Mouse (Mus musculus) midbrain, embryonic 12.5 days (tissue): ENCODE measurements around the gene Nkapd1. TPM values are rescaled to one million over a fixed set of nuclear protein-coding genes. Genes with fewer than 3 reads are reported as not detected.
A peak's percentile ranks its signal among the peaks of the same experiment; 100 is the strongest.

ENCODE experiments used
- ATAC-seq: fragments of 200-750 bp; cut with Nextera tagmentation; 2 replicates; pipeline ENCODE4 v1.8.0; 2017; ENCODE audit warnings: low read depth, moderate TSS enrichment, moderate library complexity; ENCODE audit not compliant: low FRiP score
- H3K27ac ChIP-seq: fragments of 300-500 bp; sonication (generic); replicated peaks from 2 replicates; pipeline ENCODE4 v1.5.1; 2016; ENCODE audit warnings: mild to moderate bottlenecking
- H3K27me3 ChIP-seq: fragments of 300-500 bp; sonication (generic); 2 replicates; pipeline ENCODE4 v1.6.1; 2016; ENCODE audit warnings: mild to moderate bottlenecking
- H3K36me3 ChIP-seq: fragments of 300-500 bp; sonication (generic); 2 replicates; pipeline ENCODE4 v1.6.1; 2016
- H3K4me1 ChIP-seq: fragments of 300-500 bp; sonication (generic); 2 replicates; pipeline ENCODE4 v1.6.1; 2016
- H3K4me2 ChIP-seq: fragments of 300-500 bp; sonication (generic); replicated peaks from 2 replicates; pipeline ENCODE4 v1.6.1; 2016; ENCODE audit warnings: mild to moderate bottlenecking, moderate library complexity
- H3K4me3 ChIP-seq: fragments of 300-500 bp; sonication (generic); 2 replicates; pipeline ENCODE4 v1.5.1; 2016; ENCODE audit warnings: mild to moderate bottlenecking
- H3K9ac ChIP-seq: fragments of 300-500 bp; sonication (generic); replicated peaks from 2 replicates; pipeline ENCODE4 v1.6.1; 2016; ENCODE audit warnings: mild to moderate bottlenecking, moderate library complexity
- H3K9me3 ChIP-seq: fragments of 300-500 bp; sonication (generic); 2 replicates; pipeline ENCODE4 v1.6.1; 2016; ENCODE audit warnings: mild to moderate bottlenecking
- WGBS: fragments of 180-500 bp; shearing (Covaris S2); methylation state at CpG from one replicate; pipeline ENCODE4 v1.1.7; 2016; 5-methylcytosine and 5-hydroxymethylcytosine counted together
- polyA plus RNA-seq: library from polyadenylated mRNA; unstranded; fragments of >200 nt; fragmentation: Nextera tagmentation; extraction: Ambion mirVana; gene quantifications from 2 replicates; pipeline ENCODE4 v1.2.1, GENCODE M21; 2016

The Nkapd1 gene
- polyA plus RNA-seq = 27.7 and 28.0 TPM in 2 replicates

- Histone ChIP-seq H3K27me3 (no peaks in the 10 kb centered on the region), H3K9me3 (no peaks in the 10 kb centered on the region), H3K4me3 (peak within 1 kb of the TSS; percentile 100), H3K36me3 (peaks cover 33% of the 10 kb centered on the region), H3K9ac (peak within 1 kb of the TSS; percentile 94), H3K27ac (peak within 1 kb of the TSS; percentile 86), H3K4me2 (peak within 1 kb of the TSS; percentile 83), H3K4me1 (peaks cover 15% of the 10 kb centered on the region)
- under 1% methylated on average over 74 of the region's 81 CpGs for WGBS
- peak; percentile 95 for ATAC-seq
Observed at GRCm38 (mm10) chr9:50616766-50617603, at the start of gene Nkapd1, which contains the start of gene Pih1d2. Nkapd1 (minus strand) TSS chr9:50617464. Pih1d2 (plus strand) TSS chr9:50617321.

- no peak overlapping the region for H3K9ac ChIP-seq
- H3K36me3 ChIP-seq = peaks cover 33% of the 10 kb centered on the region
- no peak overlapping the region for H3K4me3 ChIP-seq
- H3K27me3 ChIP-seq = no peaks in the 10 kb centered on the region
- 90% methylated on average over 6 of the region's 6 CpGs for WGBS
- H3K9me3 ChIP-seq = no peaks in the 10 kb centered on the region
- H3K27ac ChIP-seq = no peak overlapping the region
- H3K4me2 ChIP-seq = no peak overlapping the region
- H3K4me1 ChIP-seq = no peaks in the 10 kb centered on the region
- ATAC-seq = no peak
Observed at GRCm38 (mm10) chr9:50666442-50666841, 49.2 kb upstream of the Nkapd1 start.

- no peaks in the 10 kb centered on the region for H3K9me3 ChIP-seq
- no peak overlapping the region for H3K9ac ChIP-seq
- H3K4me1 ChIP-seq = peaks cover 8% of the 10 kb centered on the region
- no peak overlapping the region for H3K4me3 ChIP-seq
- 95% methylated on average over 5 of the region's 5 CpGs for WGBS
- no peak overlapping the region for H3K4me2 ChIP-seq
- peaks cover 33% of the 10 kb centered on the region for H3K36me3 ChIP-seq
- no peak for ATAC-seq
- no peaks in the 10 kb centered on the region for H3K27me3 ChIP-seq
- H3K27ac ChIP-seq = no peak overlapping the region
Observed at GRCm38 (mm10) chr9:50664826-50665225, 47.6 kb upstream of the Nkapd1 start.

- no peaks in the 10 kb centered on the region for H3K9me3 ChIP-seq
- H3K27ac ChIP-seq = 0 out of 2 replicates have a peak overlapping the region, but pooled peaks have one; percentile 86
- H3K4me1 ChIP-seq = peaks cover 22% of the 10 kb centered on the region
- H3K27me3 ChIP-seq = no peaks in the 10 kb centered on the region
- no peak for ATAC-seq
- peak overlapping the region; percentile 75 for H3K4me2 ChIP-seq
- peak overlapping the region; percentile 94 for H3K4me3 ChIP-seq
- WGBS = 22% methylated on average over 12 of the region's 12 CpGs
- peaks cover 21% of the 10 kb centered on the region for H3K36me3 ChIP-seq
- no peak overlapping the region for H3K9ac ChIP-seq
Observed at GRCm38 (mm10) chr9:50660431-50660830, 43.2 kb upstream of the Nkapd1 start.

- peak; percentile 94 for ATAC-seq
- no peaks in the 10 kb centered on the region for H3K9me3 ChIP-seq
- peak within 1 kb of the TSS; percentile 86 for H3K27ac ChIP-seq
- H3K9ac ChIP-seq = peak within 1 kb of the TSS; percentile 90
- H3K27me3 ChIP-seq = no peaks in the 10 kb centered on the region
- H3K4me2 ChIP-seq = peak within 1 kb of the TSS; percentile 75
- under 1% methylated on average over 63 of the region's 63 CpGs for WGBS
- H3K4me3 ChIP-seq = peak within 1 kb of the TSS; percentile 94
- peaks cover 22% of the 10 kb centered on the region for H3K4me1 ChIP-seq
- peaks cover 23% of the 10 kb centered on the region; the same call in 1 of the 2 replicates for H3K36me3 ChIP-seq
Observed at GRCm38 (mm10) chr9:50659392-50660217, 42.3 kb upstream of the Nkapd1 start, which contains the start of gene Dlat. Dlat (minus strand) TSS chr9:50659780.

GRCm38 (mm10) chr9:50658941-50659388, 41.7 kb upstream of the Nkapd1 start:
- H3K27ac ChIP-seq = peak overlapping the region; percentile 86
- H3K4me1 ChIP-seq = peaks cover 22% of the 10 kb centered on the region
- H3K4me2 ChIP-seq = peak overlapping the region; percentile 75
- peak overlapping the region; percentile 94 for H3K4me3 ChIP-seq
- no peaks in the 10 kb centered on the region for H3K9me3 ChIP-seq
- peaks cover 29% of the 10 kb centered on the region; the same call in 1 of the 2 replicates for H3K36me3 ChIP-seq
- no peak for ATAC-seq
- WGBS = under 1% methylated on average over 28 of the region's 28 CpGs
- no peaks in the 10 kb centered on the region for H3K27me3 ChIP-seq
- H3K9ac ChIP-seq = peak overlapping the region; percentile 90

- Histone ChIP-seq H3K9ac (peak overlapping the region; percentile 90), H3K27ac (no peak overlapping the region), H3K4me1 (peaks cover 22% of the 10 kb centered on the region), H3K36me3 (peaks cover 35% of the 10 kb centered on the region), H3K4me2 (peak overlapping the region; percentile 75), H3K27me3 (no peaks in the 10 kb centered on the region), H3K9me3 (no peaks in the 10 kb centered on the region), H3K4me3 (peak overlapping the region; percentile 94)
- 38% methylated on average over 5 of the region's 5 CpGs for WGBS
- ATAC-seq = no peak
Observed at GRCm38 (mm10) chr9:50658391-50658790, 41.1 kb upstream of the Nkapd1 start.

GRCm38 (mm10) chr9:50650503-50650902, 33.2 kb upstream of the Nkapd1 start:
- Histone ChIP-seq H3K36me3 (peaks cover 93% of the 10 kb centered on the region), H3K9me3 (no peaks in the 10 kb centered on the region), H3K4me2 (no peak overlapping the region), H3K4me1 (no peaks in the 10 kb centered on the region), H3K27me3 (no peaks in the 10 kb centered on the region), H3K9ac (no peak overlapping the region), H3K27ac (no peak overlapping the region), H3K4me3 (no peak overlapping the region)
- ATAC-seq = no peak
- 95% methylated on average over 10 of the region's 10 CpGs for WGBS

- H3K27me3 ChIP-seq = no peaks in the 10 kb centered on the region
- H3K27ac ChIP-seq = no peak overlapping the region
- no peaks in the 10 kb centered on the region for H3K9me3 ChIP-seq
- ATAC-seq = no peak
- no peak overlapping the region for H3K4me3 ChIP-seq
- WGBS = 84% methylated on average over 10 of the region's 10 CpGs
- H3K4me2 ChIP-seq = no peak overlapping the region
- H3K4me1 ChIP-seq = no peaks in the 10 kb centered on the region
- peaks cover 89% of the 10 kb centered on the region for H3K36me3 ChIP-seq
- H3K9ac ChIP-seq = no peak overlapping the region
Observed at GRCm38 (mm10) chr9:50646826-50647370, 29.6 kb upstream of the Nkapd1 start.

- ATAC-seq = no peak
- Histone ChIP-seq H3K27ac (no peak overlapping the region), H3K4me2 (no peak overlapping the region), H3K36me3 (peaks cover 61% of the 10 kb centered on the region), H3K9me3 (no peaks in the 10 kb centered on the region), H3K4me3 (no peak overlapping the region), H3K9ac (no peak overlapping the region), H3K27me3 (no peaks in the 10 kb centered on the region), H3K4me1 (no peaks in the 10 kb centered on the region)
- 96% methylated on average over 11 of the region's 11 CpGs for WGBS
Observed at GRCm38 (mm10) chr9:50634270-50634669, 17.0 kb upstream of the Nkapd1 start.

GRCm38 (mm10) chr9:50633059-50633458, 15.8 kb upstream of the Nkapd1 start:
- Histone ChIP-seq H3K4me1 (no peaks in the 10 kb centered on the region), H3K4me3 (no peak overlapping the region), H3K27me3 (no peaks in the 10 kb centered on the region), H3K36me3 (peaks cover 52% of the 10 kb centered on the region), H3K9me3 (no peaks in the 10 kb centered on the region), H3K9ac (no peak overlapping the region), H3K27ac (no peak overlapping the region), H3K4me2 (no peak overlapping the region)
- WGBS = 67% methylated on average over 2 of the region's 2 CpGs
- no peak for ATAC-seq
